Mouse (Mus musculus) heart, embryonic 12.5 days (tissue): ENCODE data around the gene Pitx1. TPM values are rescaled to one million over a fixed set of nuclear protein-coding genes. Genes with fewer than 3 reads are reported as not detected.

Experiments used
- polyA plus RNA-seq: library from polyadenylated mRNA; unstranded; fragments of >200 nt; fragmentation: Nextera tagmentation; extraction: Ambion mirVana; gene quantifications from 2 replicates; pipeline ENCODE4 v1.2.1, GENCODE M21; 2016

The Pitx1 gene
- polyA plus RNA-seq, 1 experiment from 2014 or later, result 0.87 TPM

Other genes with a start within 250 kb of the Pitx1 start
- 21.8 and 23.2 TPM in 2 replicates for gene B4galt7, start 236.3 kb downstream of the Pitx1 start, polyA plus RNA-seq
- 34.7 and 35.8 TPM in 2 replicates for gene Caml, start 213.2 kb downstream of the Pitx1 start, polyA plus RNA-seq
- 25.4 and 27.0 TPM in 2 replicates for gene Ddx46, start 201.2 kb downstream of the Pitx1 start, polyA plus RNA-seq
- 76.3 and 77.1 TPM in 2 replicates for gene B230219D22Rik, start 143.1 kb downstream of the Pitx1 start, polyA plus RNA-seq
- 63.7 and 67.4 TPM in 2 replicates for gene Txndc15, start 121.5 kb downstream of the Pitx1 start, polyA plus RNA-seq
- gene Pcbd2, start 108.8 kb downstream of the Pitx1 start, polyA plus RNA-seq, result 60.3 and 60.8 TPM in 2 replicates
- gene Catsper3, start 51.6 kb downstream of the Pitx1 start, polyA plus RNA-seq, result not detected in 2 replicates